Mouse (Mus musculus): ENCODE measurements around the gene Cnpy1. TPM values are rescaled to one million over a fixed set of nuclear protein-coding genes. Genes with fewer than 3 reads are reported as not detected.

The Cnpy1 gene
- total RNA-seq, 2 experiments from 2014 or later = not detected

DNA sequence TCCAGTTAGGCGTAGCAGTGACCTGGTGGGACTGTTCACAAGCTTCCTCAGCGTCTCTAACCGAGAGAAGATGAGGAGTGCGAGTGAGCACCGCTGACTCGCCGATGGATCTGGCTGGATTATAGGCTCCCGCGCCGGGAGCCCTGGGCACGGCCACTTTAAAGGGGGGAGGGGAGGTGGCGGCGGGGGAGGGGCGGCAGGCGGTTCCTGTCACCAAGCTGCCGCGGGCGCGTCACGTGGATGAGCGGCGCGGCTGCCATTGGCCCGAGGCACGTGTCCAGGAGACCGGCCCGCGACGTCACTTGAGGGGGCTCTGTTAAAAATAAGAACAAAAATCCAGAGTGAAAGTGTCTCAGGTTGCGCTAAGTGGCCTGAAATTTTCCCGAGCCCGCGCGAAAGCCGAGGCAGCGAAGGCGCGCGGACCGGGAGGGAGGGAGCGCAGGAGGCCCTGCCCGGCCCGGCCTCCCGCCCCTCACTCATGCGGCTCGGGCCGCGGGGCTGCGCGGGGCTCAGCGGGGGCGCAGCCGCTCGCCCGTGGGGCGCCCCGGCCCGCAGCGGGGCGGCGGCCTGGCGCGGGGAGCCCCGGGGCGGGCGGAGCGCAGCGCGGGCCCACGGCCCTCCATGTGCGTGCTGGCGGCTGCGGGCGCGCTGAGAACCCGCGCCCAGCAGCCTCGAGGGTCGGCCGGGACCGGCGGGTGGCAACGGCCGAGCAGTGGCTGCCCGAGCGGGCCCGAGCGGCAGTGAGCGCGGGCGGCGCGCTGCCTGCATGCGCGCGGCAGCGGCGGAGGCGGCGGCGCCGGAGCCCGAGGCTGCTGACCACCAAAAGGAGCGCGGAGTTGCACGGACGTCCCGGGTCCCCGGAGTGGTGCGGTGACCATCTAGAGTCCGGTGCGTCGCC is 80.0 kb downstream of the Cnpy1 start, which contains the start of gene En2:
Gene En2 (plus strand): TSS at position 337 of the 898 bp plus-strand sequence.
- peak; percentile 83 for DNase-seq
- no peak for TF ChIP-seq CTCF (IDR thresholded peaks at IDR 0.05)
- Histone ChIP-seq H3K4me3 (peak within 1 kb of the TSS; percentile 77), H3K27ac (peak within 1 kb of the TSS; percentile 67; the same call in 1 of the 2 replicates)
- intact Hi-C loops (cut with DNase I) = loop anchor here (5.0 kb wide), 1 partner anchor 43 kb away; no protein-coding TSS in a partner anchor

DNA sequence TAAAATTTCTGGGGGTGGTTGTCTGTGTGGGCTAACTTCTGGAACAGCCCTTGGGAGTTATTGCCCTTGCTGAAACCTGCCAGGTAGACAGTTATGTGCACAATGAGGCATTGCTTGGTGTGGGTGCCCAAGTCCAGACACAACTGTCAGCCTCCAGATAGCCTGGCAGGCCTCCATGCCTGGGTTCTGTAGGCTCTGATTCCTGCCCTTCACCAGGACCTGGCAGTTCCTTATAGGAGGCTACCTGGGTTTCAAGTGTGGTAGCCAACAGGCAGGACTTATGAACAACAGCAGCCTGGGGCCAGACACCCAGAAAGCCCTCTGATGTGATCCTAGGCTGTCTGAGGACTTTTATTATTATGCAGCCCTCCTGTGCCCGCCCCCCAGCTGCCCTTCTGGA is 81.7 kb downstream of the Cnpy1 start:
- intact Hi-C loops (cut with DNase I) = no loop called here
- no peak overlapping the region for H3K27ac ChIP-seq
- no peak overlapping the region for H3K4me3 ChIP-seq
- no peak for TF ChIP-seq CTCF (IDR thresholded peaks at IDR 0.05)
- DNase-seq = no peak

DNA sequence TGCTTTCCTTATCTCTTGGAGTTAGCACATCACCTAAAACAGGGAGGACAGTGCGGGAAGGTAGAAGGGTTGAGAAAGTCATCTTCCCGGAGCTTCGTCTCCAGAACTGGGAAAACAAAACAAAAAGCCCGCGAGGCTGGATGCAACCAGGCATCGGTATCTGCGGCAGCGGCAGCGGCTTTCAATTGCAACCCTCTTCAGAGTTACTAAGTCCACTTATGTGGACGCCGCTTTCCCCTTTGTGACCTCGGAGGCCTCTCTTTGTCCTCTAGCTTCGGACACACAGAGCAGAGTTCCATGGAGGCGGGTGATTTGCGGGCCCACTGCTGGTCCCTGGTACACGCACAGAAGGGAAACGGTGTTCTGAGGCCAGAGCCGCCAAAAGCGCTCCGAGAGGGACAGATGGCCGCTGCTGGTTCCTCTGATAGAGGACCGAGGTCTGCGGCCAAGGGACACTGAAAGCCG is 83.6 kb downstream of the Cnpy1 start:
- DNase-seq = no peak
- TF ChIP-seq CTCF (IDR thresholded peaks at IDR 0.05) = no peak
- intact Hi-C loops (cut with DNase I) = no loop called here
- Histone ChIP-seq H3K27ac (no peak overlapping the region), H3K4me3 (peak overlapping the region; percentile 47)

DNA sequence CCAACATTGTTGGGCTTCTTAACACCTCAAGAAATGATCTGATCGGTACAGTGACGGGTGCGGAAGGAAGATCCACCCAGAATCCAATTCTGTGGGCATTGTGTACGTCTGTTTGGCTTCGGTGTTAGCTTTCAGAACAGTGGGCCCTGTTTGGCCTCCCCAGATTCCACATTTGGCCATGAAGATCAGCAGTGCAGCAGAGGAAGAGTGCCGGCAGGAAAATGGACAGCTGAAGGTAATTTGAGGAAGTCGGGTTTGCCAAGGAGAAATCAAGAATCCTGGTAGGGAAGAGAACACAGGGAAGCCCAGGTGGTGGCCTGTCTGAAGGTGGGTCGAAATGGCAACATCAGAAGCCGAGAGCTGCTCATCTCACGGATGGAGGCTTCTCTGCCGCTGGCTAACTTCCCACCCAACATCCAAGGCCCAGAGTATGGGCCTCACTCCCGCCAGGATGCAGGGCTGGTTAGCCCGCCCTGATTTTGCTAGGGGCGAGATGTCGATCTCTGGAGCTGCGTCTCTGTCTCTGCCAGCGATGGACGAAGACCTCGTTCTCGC is 84.1 kb downstream of the Cnpy1 start:
- intact Hi-C loops (cut with DNase I) = no loop called here
- TF ChIP-seq CTCF (IDR thresholded peaks at IDR 0.05) = no peak
- Histone ChIP-seq H3K27ac (no peak overlapping the region), H3K4me3 (peak overlapping the region; percentile 47)
- no peak for DNase-seq

DNA sequence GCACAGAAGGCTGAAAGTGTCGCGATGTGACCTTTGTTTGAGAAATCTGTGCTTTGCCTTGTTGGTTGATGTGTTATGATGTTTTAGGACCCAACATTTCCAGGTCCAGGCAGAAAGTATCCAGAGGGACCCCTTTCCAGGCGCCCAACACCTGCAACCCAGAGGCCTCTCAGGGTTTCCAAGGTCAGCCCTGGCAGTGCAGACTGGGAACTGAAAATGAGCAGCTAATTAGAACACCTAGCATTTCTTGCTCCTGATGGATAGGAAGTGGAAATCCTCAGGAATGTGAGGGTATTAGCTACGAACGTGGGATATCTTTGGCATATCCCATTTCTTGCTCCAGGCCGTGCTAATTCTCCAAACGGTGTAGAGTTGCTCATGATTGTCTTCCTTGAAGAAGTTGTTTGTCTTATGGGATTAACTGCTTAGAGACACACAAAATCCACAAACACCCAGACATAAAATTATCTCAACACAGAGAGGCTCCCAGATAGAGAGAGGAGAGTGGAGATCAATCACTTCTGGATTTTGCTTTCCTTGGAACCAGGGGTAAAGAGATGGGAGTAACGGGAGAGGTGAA is 85.6 kb downstream of the Cnpy1 start:
- no peak for TF ChIP-seq CTCF (IDR thresholded peaks at IDR 0.05)
- no peak for DNase-seq
- intact Hi-C loops (cut with DNase I) = no loop called here
- Histone ChIP-seq H3K27ac (no peak overlapping the region), H3K4me3 (no peak overlapping the region)

DNA sequence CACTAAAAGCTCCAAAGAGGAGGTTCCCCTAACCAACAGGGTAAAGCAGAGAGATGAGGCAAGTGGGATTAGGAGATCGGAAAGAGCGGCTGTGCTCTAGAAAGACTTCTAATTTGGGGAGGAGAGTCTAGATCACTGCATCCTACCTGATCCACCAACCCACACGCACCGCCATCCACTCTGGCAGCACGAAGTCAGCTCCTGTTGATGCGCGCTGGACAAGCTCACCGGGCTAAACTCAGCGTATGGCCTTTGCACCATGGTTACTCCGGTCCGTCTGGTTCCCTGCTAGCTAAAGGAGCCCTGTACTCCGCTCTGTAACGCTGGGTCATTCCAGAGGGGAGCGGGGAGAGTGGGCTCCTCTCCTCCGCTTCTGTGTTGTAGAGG is 86.5 kb downstream of the Cnpy1 start:
- intact Hi-C loops (cut with DNase I) = no loop called here

DNA sequence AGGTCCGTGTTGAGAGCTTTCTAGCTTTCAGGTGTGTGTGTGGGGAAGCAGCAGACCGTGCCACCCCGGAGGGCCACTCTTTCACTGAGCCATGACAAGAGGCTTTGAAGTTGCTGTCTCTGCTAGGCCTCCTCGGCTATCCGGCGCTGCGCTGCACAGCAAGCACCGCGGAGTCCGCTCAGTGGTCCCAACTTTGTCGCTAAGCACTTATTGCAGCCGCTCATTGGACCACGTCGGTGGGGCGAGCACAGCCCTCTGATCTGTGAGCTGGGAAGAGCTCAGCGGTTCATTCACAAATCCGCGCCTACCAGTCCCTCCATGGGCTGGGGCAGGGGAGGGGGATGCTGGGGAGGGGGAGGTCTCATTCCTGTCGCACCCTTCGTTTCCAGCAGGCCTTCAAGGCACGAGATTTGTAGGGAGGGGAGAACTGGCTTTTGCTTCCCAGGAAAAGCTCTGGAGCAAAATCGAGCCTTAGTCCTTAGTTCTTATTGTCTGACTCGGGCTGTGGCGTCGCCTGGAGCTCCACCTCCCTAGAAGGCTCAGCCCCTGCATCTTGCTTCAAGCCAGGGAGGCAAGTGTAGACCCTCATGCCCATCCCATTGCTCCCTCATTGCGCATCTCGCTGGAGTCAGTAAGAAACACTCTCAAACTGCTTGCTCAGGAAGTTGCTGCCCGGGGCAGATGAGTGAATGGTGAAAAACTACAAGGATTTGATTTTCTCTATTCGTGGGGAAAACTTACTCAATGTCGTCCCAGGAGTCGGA is 87.1 kb downstream of the Cnpy1 start:
- H3K4me3 ChIP-seq = no peak overlapping the region
- DNase-seq = no peak
- intact Hi-C loops (cut with DNase I) = no loop called here
- no peak for TF ChIP-seq CTCF (IDR thresholded peaks at IDR 0.05)
- H3K27ac ChIP-seq = no peak overlapping the region

More for the DNA sequence above, 86.5 kb downstream of the Cnpy1 start:
- TF ChIP-seq CTCF (IDR thresholded peaks at IDR 0.05) = no peak
- H3K27ac ChIP-seq = no peak overlapping the region
- H3K4me3 ChIP-seq = no peak overlapping the region
- no peak for DNase-seq

DNA sequence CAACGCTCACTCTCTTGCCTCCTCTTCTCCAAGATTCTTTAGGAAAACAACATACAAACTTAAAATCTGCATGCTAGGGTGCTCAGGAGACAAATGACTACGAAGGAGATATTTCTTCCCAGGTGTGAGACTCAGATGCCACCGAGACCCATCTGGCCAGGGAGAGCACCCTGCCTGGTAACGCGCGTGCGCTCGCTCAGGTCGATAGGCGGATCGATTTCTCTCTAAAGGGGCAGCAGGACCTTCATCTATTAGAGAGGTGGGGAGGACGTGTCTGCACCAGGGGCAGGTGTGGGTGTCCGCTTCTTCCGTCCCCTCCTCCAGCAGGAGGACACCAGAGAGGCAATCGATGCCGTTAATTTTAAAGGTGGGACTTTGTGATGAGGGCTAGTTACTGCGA is 87.8 kb downstream of the Cnpy1 start:
- intact Hi-C loops (cut with DNase I) = no loop called here
- no peak overlapping the region for H3K4me3 ChIP-seq
- no peak for TF ChIP-seq CTCF (IDR thresholded peaks at IDR 0.05)
- no peak overlapping the region for H3K27ac ChIP-seq
- DNase-seq = no peak

DNA sequence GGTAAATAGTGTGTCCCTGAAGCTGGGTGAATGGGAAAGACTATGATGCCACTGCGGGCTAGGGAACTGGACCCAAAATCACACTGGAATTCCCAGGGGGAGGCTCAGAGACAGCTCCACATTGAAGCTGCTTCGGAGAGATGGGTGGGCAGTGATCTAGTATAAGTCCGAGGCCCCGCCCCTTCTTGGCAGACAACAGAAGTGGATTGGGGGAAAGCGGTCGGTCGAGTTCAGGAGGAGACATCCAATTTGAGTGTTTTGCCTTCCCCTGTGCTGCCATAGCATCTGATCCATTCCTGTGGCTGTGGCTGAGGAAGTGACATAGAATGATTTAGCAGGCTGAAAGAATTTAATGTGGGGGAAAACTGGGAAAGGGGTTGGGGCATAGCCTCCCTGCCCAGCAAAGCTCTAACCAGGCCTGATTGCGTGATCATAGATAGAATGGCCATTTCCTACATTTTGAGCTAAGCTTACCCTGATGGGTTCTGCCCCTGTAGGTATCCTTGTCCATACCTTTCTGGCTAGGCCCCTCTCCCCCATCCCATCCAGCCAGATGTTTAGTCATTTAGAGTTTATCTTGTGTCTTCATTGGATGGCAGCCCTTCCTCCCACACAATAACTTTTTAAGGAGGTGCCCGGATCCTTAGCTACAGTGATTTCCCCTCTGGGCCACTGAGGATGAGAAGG is 88.4 kb downstream of the Cnpy1 start:
- Histone ChIP-seq H3K4me3 (no peak overlapping the region), H3K27ac (no peak overlapping the region)
- no peak for TF ChIP-seq CTCF (IDR thresholded peaks at IDR 0.05)
- no peak for DNase-seq
- intact Hi-C loops (cut with DNase I) = no loop called here

Other genes with a start within 250 kb of the Cnpy1 start
- gene Insig1, start 174.4 kb downstream of the Cnpy1 start, total RNA-seq (2021) = 1 to 10 TPM; 9.2 to 9.8 TPM
- under 1 TPM; 0.36 to 0.54 TPM for gene En2, start 80.1 kb downstream of the Cnpy1 start, total RNA-seq (2021)
- 10 to 100 TPM; 42.6 to 43.1 TPM for gene Rbm33, start 71.3 kb upstream of the Cnpy1 start, total RNA-seq (2021)
- not detected for gene Shh, start 221.4 kb upstream of the Cnpy1 start, total RNA-seq (2021)

All from gastrocnemius, adult 2 months (tissue).